Mouse (Mus musculus) kidney, adult 8-10 months (tissue): ENCODE results near the gene Phlda2.

Source experiments
- DNase-seq, 2 experiments: peaks; one replicate each; pipeline ENCODE4 v3.0.0; 2022

The Phlda2 gene

DNA sequence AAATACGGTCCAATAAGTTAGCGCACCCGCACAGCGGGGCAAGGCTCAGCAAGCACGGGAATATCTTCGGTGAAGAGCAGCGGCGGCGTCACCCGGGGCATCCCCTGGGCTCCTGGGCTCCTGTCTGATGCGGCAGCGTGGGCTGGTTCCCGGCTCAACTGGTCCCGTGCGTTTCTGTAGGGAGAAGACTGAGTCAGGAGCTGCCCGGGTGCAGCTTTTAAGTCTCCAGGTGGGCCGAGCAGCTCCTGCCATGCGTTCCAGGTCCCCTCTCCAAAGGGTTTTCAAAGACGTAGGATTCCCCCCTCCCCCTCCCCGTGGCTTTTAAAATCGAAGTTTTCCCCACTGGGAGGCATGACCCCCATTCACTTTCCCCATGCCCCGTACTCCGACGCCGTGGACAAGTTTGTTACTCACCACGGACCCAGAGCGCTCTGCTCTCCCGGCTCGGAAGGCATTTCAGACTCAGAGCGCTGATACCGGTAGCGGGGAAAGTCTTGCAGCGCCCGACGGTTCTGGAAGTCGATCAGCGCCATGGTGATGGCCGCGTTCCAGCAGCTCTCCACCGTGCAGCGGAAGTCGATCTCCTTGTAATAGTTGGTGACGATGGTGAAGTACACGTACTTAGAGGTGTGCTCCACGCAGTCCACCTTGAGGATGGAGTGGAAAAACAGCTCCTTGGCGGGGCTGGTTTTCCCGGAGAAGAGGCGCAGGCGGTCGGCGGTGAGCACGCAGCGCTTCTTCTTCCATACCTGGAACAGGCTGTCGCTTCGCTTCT lies 1.1 kb downstream of the Phlda2 start:
- peak in 1 of 2 experiments; percentile 62 for DNase-seq

DNA sequence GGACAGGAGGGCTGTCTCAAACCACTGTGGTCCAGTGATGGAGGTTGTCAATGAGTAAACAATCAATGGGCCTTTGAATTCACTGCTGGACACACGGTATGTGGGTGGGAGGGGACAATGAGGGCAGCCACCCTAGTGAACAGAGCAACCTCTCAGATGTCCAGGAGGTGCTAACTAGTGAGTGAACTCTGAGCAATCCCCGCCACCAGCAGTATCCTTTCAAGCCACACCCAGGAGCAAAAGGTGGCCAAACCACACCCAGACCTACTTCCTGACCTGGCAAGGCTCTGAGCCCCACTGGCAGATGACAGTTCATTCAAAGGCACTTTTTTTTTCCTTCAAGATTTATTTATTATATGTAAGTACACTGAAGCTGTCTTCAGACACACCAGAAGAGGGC lies 2.0 kb downstream of the Phlda2 start:
- peak; percentile 81 to 89 for DNase-seq

DNA sequence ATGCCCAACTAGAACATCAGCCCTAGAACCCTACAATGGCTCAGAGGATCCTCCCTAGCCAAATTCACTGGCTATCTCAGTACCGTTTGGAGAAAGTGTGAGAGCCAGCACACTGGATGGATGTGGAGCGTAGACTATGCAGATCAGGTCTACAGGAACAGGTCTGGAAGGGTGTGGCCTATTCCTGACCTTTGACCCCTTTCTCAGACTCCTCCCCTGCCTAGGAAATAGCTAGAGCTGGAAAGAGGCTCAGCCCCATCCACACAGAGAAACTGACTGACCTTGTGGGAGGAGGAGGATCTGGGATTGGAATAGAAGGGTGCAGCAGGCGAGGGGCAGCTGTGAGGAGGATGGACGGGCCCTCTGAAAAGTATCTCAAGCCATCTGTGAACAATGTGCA lies 4.4 kb downstream of the Phlda2 start:
- peak in 1 of 2 experiments; percentile 65 for DNase-seq

DNA sequence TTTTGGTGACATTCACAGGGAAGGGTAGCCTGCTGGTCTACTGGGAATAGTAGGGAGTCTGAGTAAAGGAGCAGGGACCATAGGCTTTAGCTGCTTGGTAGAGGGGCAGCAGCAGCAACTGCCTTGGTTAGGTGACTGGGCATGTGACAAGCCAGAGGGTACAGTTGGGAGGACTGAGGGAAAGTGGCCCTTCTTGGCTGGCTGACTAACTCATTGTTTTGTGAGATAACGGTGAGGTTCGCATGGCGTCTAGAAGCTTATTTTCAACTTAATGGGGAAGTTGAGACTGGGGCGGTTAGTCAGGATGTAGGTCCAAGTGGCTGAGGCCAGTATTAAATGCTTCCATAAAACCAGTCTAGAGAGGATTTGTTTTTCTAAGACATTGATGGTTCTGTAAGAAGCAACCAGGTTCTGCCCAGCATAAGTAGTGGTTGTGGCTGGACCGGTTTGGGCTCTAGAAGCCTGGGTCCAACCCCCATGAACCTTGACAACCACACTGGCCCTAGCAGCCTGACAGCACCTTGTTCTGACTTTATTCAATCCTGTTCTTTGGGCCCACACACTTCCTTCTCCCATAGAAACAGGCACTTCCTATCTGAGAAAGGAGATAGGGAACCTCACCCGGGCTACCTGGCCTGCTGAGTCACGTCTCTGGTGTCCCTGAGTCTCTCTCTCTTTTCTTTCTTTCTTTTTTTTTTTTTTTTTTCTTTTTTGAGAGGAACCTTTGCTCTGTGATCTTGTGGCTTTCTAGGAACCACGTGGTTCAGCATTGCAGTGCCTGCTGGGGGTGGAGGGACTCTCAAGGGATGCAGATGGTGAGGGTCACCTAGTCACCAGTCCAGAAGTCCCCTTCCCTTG lies 7.6 kb downstream of the Phlda2 start:
- DNase-seq = no peak

DNA sequence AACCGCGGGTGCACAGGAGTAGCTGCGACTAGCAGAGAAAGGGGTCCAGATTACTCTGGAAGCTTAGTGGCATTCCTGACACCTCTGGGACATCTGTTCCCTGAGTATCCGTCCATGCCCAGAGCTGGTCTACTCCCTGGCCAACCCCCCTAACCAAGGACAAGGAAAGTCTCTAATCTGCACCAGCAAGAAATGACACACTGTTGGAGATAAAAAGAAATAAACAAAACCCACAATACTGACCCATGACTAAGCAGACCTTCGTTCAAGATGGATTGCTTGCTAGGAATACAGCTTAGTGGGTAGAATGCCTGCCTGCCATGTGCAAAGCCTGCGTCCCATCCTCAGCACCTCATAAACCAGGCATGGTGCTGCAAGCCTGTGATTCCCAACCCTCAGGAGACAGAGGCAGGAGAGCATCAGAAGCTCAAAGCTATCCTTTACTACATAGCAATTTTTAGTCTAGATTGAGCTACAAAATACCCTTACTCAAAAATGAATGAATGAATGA lies 9.3 kb downstream of the Phlda2 start:
- DNase-seq = no peak

DNA sequence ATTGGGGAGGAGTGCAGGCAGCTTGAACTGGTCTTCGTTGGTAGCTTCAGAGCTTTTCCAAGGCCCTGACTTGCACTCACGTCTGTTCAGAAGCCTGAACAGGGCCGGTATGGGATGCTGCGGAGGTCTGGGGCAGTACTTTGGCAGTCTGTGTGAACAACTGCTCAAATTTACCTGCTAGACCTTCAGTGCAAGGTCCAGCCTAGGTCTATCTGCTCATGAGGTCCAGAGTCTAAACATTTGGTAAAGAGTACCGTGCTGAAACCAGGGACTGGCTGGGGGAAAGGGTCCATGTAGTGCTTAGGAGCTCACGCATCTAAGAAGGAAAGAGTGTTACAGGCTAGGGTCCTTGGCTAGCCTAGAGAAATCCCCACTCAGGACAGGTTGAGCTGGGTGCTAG lies 13.2 kb downstream of the Phlda2 start:
- DNase-seq = no peak

DNA sequence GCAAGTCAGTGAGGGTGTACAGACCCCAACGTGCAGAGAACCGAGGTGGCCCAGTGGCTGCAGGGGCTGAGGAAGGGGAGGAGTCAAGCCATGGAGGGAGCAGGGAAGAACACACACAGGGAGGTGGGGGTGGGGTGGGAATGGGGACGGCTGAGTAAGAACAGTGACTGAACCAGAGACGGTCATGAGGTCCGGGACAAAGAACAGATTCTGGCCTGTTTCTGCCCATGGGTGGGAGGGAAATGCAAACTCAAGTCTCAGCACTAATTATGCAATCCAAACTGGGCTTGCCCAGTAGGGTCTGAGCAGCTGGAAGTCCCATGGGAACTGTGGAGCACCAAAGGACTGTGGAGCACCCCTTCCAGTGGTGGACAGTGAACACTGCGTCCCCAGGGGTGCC lies 20.4 kb downstream of the Phlda2 start:
- DNase-seq = peak in 1 of 2 experiments; percentile 72

DNA sequence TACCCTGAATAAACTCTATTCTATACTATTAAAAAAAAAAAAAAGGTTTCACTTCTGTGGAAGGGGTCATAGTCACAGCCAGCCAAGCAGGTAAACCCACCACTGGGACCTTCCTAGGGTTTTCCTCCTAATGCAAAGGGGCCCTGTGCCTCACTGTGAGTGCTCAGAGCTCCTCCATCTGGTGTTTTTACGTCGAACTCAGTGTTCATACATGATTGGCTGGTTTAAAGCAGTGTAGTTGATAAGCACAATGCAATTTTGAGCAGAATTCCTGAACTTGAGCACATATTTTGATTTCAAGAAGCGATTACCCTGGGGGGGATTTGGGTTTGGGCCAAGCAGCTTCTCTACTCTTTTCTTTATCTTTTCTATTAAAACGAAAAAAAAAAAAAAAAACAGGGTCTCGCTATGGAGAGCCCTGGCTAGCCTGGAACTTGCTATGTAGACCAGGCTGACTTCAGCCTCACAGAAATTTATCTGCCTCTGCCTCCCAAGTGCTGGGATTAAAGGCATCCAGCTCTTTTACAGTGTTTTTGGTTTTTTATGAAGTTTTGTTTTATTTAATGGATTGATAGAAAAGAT lies 21.1 kb downstream of the Phlda2 start:
- no peak for DNase-seq

DNA sequence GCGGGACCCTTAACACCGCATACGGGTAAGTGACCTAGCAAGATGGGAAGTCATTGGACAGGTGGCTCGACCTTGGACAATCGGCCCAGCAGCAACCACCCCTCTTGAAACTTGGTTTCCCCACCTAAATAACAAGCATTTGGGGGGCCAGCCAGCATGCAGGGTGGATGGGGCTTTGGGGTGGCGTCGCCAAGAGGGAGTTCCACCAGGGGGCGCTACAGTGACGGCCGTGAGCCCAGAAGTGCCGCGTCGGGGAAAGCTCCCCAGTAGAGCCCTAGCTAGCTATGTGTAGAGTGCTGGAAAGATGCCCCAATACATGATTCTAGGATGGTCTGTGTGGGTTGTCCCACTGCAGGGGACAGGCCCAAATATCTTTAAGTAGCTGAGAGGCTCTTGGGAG lies 22.5 kb downstream of the Phlda2 start:
- peak in 1 of 2 experiments; percentile 73 for DNase-seq

DNA sequence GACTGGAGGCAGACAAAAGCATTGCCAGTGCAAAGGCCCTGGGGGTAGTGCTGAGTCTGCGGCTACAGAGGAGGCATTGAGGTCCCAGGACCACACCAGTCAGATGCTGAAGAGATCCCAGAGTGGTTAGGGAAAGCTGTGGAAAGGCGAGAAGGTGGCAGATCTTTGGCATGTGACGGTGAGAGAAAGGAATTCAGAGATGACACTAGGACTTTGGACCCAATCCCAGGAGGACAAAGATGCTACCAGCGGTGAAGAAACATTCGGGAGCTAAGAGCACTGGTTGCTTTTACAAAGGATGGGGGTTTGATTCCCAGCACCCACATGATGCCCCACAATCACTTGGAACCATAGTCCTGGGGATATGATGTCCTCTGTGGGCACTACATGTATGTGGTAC lies 25.1 kb downstream of the Phlda2 start:
- peak in 1 of 2 experiments; percentile 50 for DNase-seq

DNA sequence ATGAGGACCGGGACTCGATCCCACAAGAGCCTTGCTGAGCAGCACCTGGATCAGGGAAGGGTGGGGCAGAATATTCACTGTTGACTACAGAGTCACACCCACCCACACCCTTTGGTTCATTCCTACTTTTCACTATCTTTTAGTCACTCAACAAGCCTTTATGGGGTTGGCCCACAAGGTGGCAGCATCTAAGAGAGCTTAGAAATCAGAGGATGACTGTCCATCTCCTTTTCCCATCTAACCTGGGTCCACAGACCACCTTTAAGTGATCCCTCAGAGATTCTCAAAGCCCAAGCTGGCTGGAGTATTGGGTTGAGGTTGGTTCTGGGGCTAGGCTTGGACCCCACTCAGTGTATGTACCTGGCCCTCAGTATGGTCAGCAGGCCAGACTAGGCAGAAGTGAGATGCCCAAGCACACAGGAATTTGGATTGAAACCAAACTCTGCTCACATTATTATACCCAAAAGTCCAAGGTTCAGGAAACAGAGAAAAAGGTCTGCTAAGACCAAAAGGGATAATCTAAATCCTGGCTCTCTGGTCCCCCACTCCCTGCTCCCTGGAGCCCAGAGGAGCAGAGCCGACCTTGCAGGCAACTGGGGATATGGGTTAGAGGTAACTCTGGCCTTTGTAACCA lies 26.1 kb downstream of the Phlda2 start:
- peak; percentile 60 to 71 for DNase-seq

DNA sequence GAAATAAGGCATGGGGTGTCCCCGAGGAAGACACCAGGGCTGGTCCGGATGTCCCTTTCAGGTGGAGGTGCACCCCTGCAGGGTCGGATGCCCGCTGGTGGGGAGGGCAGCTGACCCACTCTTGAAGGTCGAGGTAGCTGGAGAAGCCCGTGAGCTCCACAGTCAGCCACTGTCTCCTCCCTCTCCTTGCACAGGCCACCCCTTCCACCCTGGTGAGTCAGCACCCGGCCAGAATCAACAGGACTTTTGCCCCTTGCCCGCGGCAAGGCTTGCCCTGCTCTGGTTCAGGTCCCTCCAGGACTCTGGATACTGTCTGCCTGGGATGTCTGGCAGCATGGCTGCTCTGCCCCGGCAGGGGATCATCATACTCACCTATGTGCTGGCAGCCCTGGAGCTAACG lies 27.1 kb downstream of the Phlda2 start:
- peak; percentile 85 to 90 for DNase-seq

DNA sequence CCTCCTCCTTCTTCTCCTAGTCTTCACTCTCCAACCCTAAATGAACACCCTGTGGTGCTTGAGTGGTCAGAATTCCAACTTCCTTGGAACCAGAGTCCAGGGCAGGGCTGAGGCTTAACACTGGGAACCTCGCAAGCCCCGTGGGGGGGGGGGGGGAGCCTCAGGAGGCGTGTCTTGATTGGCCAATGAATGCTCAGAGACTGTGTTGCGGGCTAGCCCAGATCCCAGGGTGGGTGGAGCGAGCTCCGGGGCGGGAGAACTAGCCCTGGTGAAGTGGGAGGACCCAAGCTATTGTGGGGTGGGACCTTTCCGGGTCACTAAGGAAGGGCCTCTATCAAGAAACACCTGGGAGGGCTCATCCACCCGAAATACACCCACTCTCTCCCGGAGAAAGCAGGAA lies 28.1 kb downstream of the Phlda2 start:
- peak; percentile 70 to 75 for DNase-seq

DNA sequence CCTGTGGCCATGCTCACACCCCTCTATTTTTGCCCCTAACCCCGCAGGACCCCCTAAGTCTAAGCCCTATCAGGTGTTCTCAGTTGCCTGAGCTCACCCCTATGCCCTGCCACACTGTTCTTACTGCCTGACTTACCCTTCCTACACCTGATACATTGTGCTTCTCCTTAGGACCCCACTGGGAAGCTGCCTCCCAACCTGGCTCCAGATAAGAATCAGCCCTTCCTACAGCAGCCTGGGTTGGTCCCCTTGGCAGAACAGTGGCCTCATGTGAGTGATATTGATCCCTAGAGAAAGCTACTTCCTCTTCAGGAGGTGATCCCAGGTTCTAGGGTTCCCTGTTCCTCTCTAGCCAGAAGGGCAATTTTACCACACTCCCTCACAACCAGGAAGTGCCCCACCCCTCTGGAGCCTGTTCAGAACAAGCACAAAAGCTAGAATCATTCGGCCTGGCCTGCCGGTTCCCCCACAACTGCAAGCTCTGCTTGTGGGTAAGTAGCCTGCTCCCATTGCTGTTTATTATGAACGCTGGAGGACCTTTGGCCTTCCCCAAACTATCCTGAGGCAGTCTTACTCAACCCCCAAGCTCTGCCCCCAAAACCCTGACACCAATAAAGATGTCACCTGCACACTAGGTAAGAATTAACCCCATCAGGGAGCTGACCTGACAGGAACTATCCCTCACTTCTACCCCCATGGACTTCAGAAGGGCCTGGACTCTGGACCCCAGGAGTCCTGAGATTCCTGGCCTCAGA lies 29.4 kb downstream of the Phlda2 start, which contains the start of gene Slc22a18:
TSS of gene Slc22a18 (plus strand) at position 390 of the 755 bp plus-strand sequence.
- DNase-seq = peak; percentile 72 to 88

DNA sequence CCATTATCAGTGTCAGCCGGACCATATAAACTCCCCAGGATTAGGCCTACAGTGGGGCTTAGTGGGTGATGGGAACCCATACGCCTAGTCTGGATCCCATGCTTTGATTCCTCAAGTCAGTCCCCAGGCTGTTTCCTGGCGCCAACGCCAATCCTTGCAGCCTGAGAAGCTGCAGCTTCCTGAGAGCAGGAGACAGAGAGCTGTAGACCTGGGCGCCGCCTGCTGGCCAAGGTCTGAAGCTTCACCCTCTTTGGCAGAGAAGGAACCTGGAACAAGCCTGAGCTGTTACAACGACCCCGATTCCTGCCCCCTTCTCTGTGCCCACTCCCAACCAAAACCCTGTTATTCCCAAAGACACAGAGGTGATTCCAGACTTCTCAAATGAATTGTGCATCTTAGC lies 33.0 kb downstream of the Phlda2 start:
- DNase-seq = peak; percentile 61 to 68

DNA sequence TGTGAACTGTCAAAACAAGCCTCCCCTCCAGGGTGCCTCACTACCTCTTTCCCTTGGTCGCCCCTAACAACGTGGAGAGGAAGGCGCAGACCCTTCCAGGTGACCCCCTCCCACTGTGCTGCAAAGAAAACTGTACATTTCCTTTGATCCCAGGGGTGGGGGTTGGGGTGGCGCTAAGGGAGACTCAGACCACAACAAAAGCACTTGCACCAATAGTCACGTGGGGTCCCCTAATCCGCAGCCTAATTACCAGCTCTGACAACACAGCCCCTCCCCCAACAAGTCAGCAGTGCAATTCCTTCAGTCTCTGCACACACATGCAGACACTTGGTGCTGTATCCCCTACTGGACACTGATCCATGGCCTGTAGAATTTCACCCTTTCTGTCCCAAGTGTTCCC lies 35.2 kb downstream of the Phlda2 start:
- DNase-seq = no peak

DNA sequence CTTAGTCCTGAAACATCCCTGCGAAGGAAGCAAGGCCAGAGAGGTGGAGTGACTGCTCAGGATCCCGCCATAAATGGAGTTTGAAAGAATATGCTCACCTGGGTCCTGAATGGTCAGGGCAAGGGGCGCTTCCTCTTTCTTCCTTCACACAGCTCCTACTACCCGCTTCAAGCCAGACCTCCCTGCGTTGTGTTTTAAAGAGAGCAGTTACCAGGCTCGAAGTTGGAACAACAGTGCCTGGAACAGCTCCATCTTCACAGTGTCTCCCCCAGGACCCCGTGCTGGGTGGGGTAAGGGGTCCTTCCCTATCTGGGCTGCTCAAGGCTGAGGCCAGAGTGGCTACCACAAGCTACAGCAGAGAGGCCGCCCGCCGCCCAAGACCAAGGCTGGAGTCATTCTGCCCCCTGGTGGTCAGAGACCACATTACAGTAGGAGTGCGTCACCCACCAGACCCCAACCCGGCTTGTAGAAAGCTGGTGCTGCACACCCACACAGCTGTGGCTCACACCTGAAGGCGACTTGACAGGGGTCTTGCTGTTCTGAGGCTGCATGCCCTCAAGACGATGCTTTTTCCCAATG lies 36.8 kb downstream of the Phlda2 start:
- DNase-seq = peak; percentile 58 to 80

DNA sequence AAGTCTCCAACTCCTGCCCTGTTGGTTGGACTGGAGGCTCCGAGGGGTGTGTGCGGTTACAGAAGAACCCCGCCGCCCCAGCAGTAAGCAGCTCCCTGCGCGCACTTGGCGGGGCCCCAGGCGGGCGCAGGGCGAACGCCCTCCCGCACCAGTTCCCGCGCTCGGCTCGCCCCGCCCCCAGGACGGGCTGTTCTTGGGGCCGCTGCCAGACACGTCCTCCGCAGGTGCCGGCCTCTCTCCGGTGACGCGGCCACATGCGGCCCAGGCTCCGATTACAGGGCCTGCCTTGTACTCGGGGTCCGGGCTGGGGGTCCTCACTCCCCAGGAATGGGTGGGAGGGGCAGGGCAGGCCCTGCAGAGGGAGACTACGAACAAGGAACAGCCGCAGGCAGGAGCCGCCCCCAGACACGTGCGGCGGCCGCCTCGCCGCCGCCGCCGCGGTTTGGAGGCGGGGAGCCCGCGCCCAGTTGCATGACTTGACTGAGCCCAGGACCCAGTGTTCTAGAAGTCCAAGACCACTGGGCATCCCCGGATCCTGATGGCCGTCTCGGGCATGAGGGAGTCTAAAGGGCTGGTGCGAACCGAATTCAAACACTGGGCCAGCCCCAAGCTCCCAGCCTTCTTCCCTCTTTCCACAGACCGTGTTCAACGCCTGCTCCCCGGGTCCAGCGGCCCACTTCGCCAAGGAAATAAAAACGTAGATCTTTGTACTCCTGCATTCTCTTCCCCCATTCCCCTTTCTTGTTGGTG lies 38.0 kb downstream of the Phlda2 start:
- peak in 1 of 2 experiments; percentile 46 for DNase-seq

DNA sequence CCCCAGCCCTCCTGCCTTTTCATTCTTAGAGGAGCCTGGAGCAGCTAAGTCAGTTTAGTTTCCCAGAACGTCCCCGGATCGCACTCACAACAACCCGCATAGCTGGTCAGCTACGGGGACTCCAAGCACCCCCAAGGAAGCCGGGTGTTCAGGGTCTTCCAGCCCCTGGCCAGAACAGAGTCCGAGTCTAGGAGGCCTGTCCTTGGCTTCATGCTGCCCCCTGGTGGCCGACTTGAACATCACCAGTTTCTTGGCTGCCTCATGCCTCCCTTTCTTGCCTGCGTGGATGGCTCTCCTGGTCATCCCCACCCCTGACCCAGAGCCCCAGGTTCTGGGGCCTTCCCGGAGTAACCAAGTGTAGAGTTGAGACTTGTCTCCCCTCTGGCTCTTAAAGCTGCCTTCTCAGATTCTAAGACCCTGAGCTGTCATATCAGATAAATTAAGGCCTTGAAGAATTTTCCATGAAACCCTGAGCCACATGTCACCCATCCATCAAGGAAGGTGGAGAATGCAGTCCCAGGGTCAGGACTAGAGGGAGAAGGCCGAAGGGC lies 39.0 kb downstream of the Phlda2 start:
- DNase-seq = peak; percentile 33 to 63

DNA sequence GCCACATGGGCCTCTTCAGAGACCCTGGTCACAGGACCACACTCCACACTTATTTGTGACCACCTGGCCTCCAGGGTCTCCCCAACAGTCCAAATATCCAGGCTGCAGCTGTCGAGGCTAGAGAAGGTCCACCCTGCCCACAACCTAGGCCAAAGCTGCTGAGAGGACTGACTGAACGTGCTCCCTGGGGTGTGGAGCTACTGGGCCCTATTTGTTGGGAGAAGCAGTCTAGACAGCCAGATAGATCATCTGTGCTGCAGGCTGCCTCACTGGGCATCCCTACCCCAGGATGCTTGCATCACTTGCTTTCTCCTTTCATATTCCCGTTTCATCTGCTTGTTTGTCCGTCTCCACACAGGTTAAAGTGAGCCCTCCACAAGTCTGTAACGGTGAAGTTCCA lies 40.4 kb downstream of the Phlda2 start:
- DNase-seq = no peak

DNA sequence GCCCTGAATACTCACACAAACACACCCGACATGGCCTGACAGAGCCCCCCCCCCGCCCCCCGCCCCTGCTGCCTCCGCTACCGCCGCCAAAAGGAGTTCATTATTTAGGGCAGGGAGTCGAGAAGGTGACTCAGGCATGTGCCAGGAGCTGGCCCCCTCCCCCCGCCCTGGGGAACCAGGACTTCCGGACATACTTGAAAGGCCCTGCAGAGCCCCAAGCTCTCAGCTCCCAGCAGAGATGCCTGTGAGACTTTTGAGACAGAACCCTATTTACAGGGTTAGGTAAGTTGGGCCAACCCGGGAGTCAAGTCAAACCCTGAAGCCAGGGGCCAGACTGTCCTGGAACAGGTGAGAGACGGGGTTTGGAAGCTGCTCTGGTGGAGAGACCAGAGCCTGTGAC lies 41.0 kb downstream of the Phlda2 start:
- DNase-seq = no peak
